Mouse (Mus musculus) inflammation-experienced regulatory T-cells, adult 16 weeks (primary cell): ENCODE measurements around the gene 9930104L06Rik. TPM values are rescaled to one million over a fixed set of nuclear protein-coding genes. Genes with fewer than 3 reads are reported as not detected.

Experiments
- polyA plus RNA-seq: library from polyadenylated mRNA; unstranded; fragments of 100-300 nt; shearing (Covaris generic); gene quantifications from one replicate; pipeline ENCODE4 v1.2.1, GENCODE M21; 2017

Gene 9930104L06Rik
- polyA plus RNA-seq: 21.0 TPM

GRCm38 (mm10) chr4:124936613-124937471, at the start of gene 9930104L06Rik:
Gene 9930104L06Rik (plus strand): TSS chr4:124937048.

GRCm38 (mm10) chr4:124939211-124939610, 2.4 kb downstream of the 9930104L06Rik start, which contains the start of gene Cdca8:
Gene Cdca8 (minus strand): TSS chr4:124939311.

GRCm38 (mm10) chr4:124985671-124986602, 49.1 kb downstream of the 9930104L06Rik start, which contains the start of gene Rspo1:
Gene Rspo1 (plus strand): TSS chr4:124986430.

Other genes starting within 250 kb of the 9930104L06Rik start
- gene Utp11, start 243.4 kb upstream of the 9930104L06Rik start, polyA plus RNA-seq: 80.7 TPM
- gene Fhl3, start 236.3 kb upstream of the 9930104L06Rik start, polyA plus RNA-seq: 0.99 TPM
- gene Sf3a3, start 222.3 kb upstream of the 9930104L06Rik start, polyA plus RNA-seq: 141 TPM
- 182 TPM for gene Inpp5b, start 195.2 kb upstream of the 9930104L06Rik start, polyA plus RNA-seq
- 25.5 TPM for gene Mtf1, start 134.9 kb upstream of the 9930104L06Rik start, polyA plus RNA-seq
- 5.3 TPM for gene Yrdc, start 86.4 kb upstream of the 9930104L06Rik start, polyA plus RNA-seq
- gene 1110065P20Rik, start 85.9 kb upstream of the 9930104L06Rik start, polyA plus RNA-seq: 8.0 TPM
- 0.28 TPM for gene Maneal, start 74.9 kb upstream of the 9930104L06Rik start, polyA plus RNA-seq
- gene Epha10, start 56.1 kb upstream of the 9930104L06Rik start, polyA plus RNA-seq: not detected
- 16.5 TPM for gene Cdca8, start 2.3 kb downstream of the 9930104L06Rik start, polyA plus RNA-seq
- not detected for gene Rspo1, start 49.4 kb downstream of the 9930104L06Rik start, polyA plus RNA-seq
- 92.9 TPM for gene Gnl2, start 79.5 kb downstream of the 9930104L06Rik start, polyA plus RNA-seq
- not detected for gene Dnali1, start 128.7 kb downstream of the 9930104L06Rik start, polyA plus RNA-seq
- 17.0 TPM for gene Snip1, start 129.6 kb downstream of the 9930104L06Rik start, polyA plus RNA-seq
- 64.3 TPM for gene Meaf6, start 148.1 kb downstream of the 9930104L06Rik start, polyA plus RNA-seq
- 23.3 TPM for gene Zc3h12a, start 190.8 kb downstream of the 9930104L06Rik start, polyA plus RNA-seq